Mouse (Mus musculus) kidney, adult 2 months (tissue): Measurements from ENCODE around the gene Cnot4.

Source experiments
- CTCF ChIP-seq: fragments of 200-500 bp; conservative IDR thresholded peaks from 2 replicates; pipeline ENCODE4 v1.5.1; 2011; ENCODE audit warnings: low read depth, mild to moderate bottlenecking, control low read depth, low read length, moderate library complexity, mixed read lengths; ENCODE audit not compliant: insufficient read depth, insufficient read length
- POLR2A ChIP-seq: fragments of 200-500 bp; IDR thresholded peaks from one replicate; pipeline ENCODE4 v1.6.1; 2011; ENCODE audit warnings: low read depth, low read length, control low read depth

- no peak for TF ChIP-seq POLR2A
- TF ChIP-seq CTCF: no peak
Observed at GRCm38 (mm10) chr6:35132806-35133205, 718 bp downstream of the Cnot4 start.
